ENCODE assay signal across 18 mouse cellular contexts in genomic region chr6:83838046-83838445, GRCm38 (mm10).
"Had no signal": no experiment of that assay in that cellular context is flagged by ENCODE, and none has a peak within 500 bp of the region (broad histone marks: within the 10 kb centered on the region; RNA-seq: fewer than 3 reads in every experiment).

No protein-coding gene starts in this region.

- H3K9me3 ChIP-seq: lung, embryonic 15.5 days; midbrain, embryonic 13.5 days; midbrain, embryonic 15.5 days; neural tube, embryonic 12.5 days; stomach, embryonic 15.5 days had no signal

- H3K4me1 ChIP-seq: lung, embryonic 15.5 days; midbrain, embryonic 13.5 days; midbrain, embryonic 15.5 days; neural tube, embryonic 12.5 days; stomach, embryonic 15.5 days had no signal

- H3K27ac ChIP-seq: lung, embryonic 15.5 days; macrophage; midbrain, embryonic 13.5 days; midbrain, embryonic 15.5 days; neural tube, embryonic 12.5 days; stomach, embryonic 15.5 days; stomach, postnatal 0 days had no signal

- H3K9ac ChIP-seq: liver, postnatal 0 days; lung, embryonic 15.5 days; midbrain, embryonic 13.5 days; midbrain, embryonic 15.5 days; neural tube, embryonic 12.5 days; stomach, embryonic 15.5 days had no signal

- H3K27me3 ChIP-seq: lung, embryonic 15.5 days; midbrain, embryonic 13.5 days; midbrain, embryonic 15.5 days; neural tube, embryonic 12.5 days; stomach, embryonic 15.5 days had no signal

- H3K4me2 ChIP-seq: lung, embryonic 15.5 days; midbrain, embryonic 11.5 days; midbrain, embryonic 13.5 days; midbrain, embryonic 15.5 days; neural tube, embryonic 12.5 days; stomach, embryonic 15.5 days had no signal

- H3K4me3 ChIP-seq: lung, embryonic 15.5 days; megakaryocyte, embryonic 14.5 days; midbrain, embryonic 13.5 days; midbrain, embryonic 15.5 days; neural tube, embryonic 12.5 days; stomach, embryonic 15.5 days had no signal

- H3K36me3 ChIP-seq: lung, embryonic 15.5 days; midbrain, embryonic 13.5 days; midbrain, embryonic 15.5 days; neural tube, embryonic 12.5 days; stomach, embryonic 15.5 days had no signal

- ATAC-seq: liver, postnatal 0 days; lung, postnatal 0 days; midbrain, embryonic 13.5 days; midbrain, embryonic 15.5 days had no signal

- DNase-seq: liver, postnatal 0 days; lung, adult 2 months; lung, postnatal 14 days; lung, postnatal 36 days; right cerebral cortex, postnatal 14 days; thymus, adult 2 months; thymus, postnatal 25 days; thymus, postnatal 4 days had no signal
